Comparison of ENCODE assay signal across 8 mouse cellular contexts in genomic region chr11:98796515-98797216, GRCm38 (mm10). TPM values are rescaled to one million over a fixed set of nuclear protein-coding genes. Genes with fewer than 3 reads are reported as not detected.
DNase-seq lines count a peak whose midpoint lies in the region; ATAC-seq and TF ChIP-seq lines count a peak whose summit lies in the region.

No protein-coding gene starts in this region.

- H3K4me2 ChIP-seq in CH12.LX (ENCODE audit: insufficient read depth, low read depth, poor library complexity, severe bottlenecking) = peak overlapping the region; percentile 79
- peak overlapping the region; percentile 79 for H3K4me2 ChIP-seq in heart, embryonic 15.5 days
- H3K4me2 ChIP-seq in liver, embryonic 16.5 days (ENCODE audit: low read depth, low read length) = peak overlapping the region; percentile 97
- peak overlapping the region; percentile 94 for H3K4me2 ChIP-seq in neural tube, embryonic 14.5 days (ENCODE audit: low read depth, low read length)

- dilution Hi-C loops in CH12.LX (cut with MboI; ENCODE audit: extremely low pct_ligation_motif_present, extremely low pct_unique_long_range_greater_than_20kb, low sequenced_read_pairs) = no loop called here

- TF ChIP-seq CTCF in CH12.LX (conservative IDR thresholded peaks at IDR 0.05 in 1 of 2, IDR thresholded peaks at IDR 0.05 in 1 of 2; ENCODE audit: low read depth in 2 of 2, low read length in 2 of 2) = no peak

- TF ChIP-seq POLR2A in CH12.LX (IDR thresholded peaks at IDR 0.05; ENCODE audit: low read depth, low read length) = peak; percentile 55

- peak overlapping the region; percentile 86 for H3K27ac ChIP-seq in CH12.LX (ENCODE audit: insufficient read depth, low read depth)
- H3K27ac ChIP-seq in heart, embryonic 15.5 days = peak overlapping the region; percentile 100
- H3K27ac ChIP-seq in liver, embryonic 16.5 days (ENCODE audit: low read length) = peak overlapping the region; percentile 97
- peak overlapping the region; percentile 99 for H3K27ac ChIP-seq in neural tube, embryonic 14.5 days (ENCODE audit: low read depth, low read length)

- no peaks in the 10 kb centered on the region for H3K9me3 ChIP-seq in CH12.LX (replicated peaks; ENCODE audit: low read length)
- no peaks in the 10 kb centered on the region for H3K9me3 ChIP-seq in erythroblast, embryonic 14.5 days (ENCODE audit: control insufficient read depth, low read length)
- no peaks in the 10 kb centered on the region for H3K9me3 ChIP-seq in heart, embryonic 15.5 days (replicated peaks)
- H3K9me3 ChIP-seq in liver, embryonic 16.5 days (replicated peaks; ENCODE audit: control insufficient read depth, low read length) = no peaks in the 10 kb centered on the region
- no peaks in the 10 kb centered on the region for H3K9me3 ChIP-seq in neural tube, embryonic 14.5 days (ENCODE audit: control insufficient read depth, low read length)

- TF ChIP-seq RAD21 in CH12.LX (IDR thresholded peaks at IDR 0.05; ENCODE audit: low read depth, low read length) = no peak

- no peaks in the 10 kb centered on the region for H3K27me3 ChIP-seq in CH12.LX (replicated peaks)
- H3K27me3 ChIP-seq in erythroblast, embryonic 14.5 days (ENCODE audit: control insufficient read depth) = no peaks in the 10 kb centered on the region
- no peaks in the 10 kb centered on the region for H3K27me3 ChIP-seq in heart, embryonic 15.5 days
- H3K27me3 ChIP-seq in liver, embryonic 16.5 days (ENCODE audit: control insufficient read depth, insufficient read depth, low read depth, low read length) = no peaks in the 10 kb centered on the region
- no peaks in the 10 kb centered on the region for H3K27me3 ChIP-seq in neural tube, embryonic 14.5 days (ENCODE audit: control insufficient read depth, insufficient read depth, low read length)

- WGBS in heart, embryonic 15.5 days = 2% methylated on average over 23 of the region's 23 CpGs
- 3% methylated on average over 23 of the region's 23 CpGs for WGBS in liver, embryonic 16.5 days (ENCODE audit: insufficient replicate concordance)
- 4% methylated on average over 23 of the region's 23 CpGs for WGBS in neural tube, embryonic 14.5 days

- peak; percentile 82 for DNase-seq in CH12.LX (ENCODE audit: extremely low read depth)
- peak; percentile 85 for DNase-seq in adrenal gland, postnatal 14 days
- DNase-seq in kidney, postnatal 10 days = peak; percentile 84
- DNase-seq in urinary bladder, postnatal 25 days (ENCODE audit: low spot score) = peak; percentile 63

- peaks cover 6 to 44% of the 10 kb centered on the region in 2 experiments for H3K4me1 ChIP-seq in CH12.LX (ENCODE audit: control insufficient read depth in 1 of 2, insufficient read depth in 2 of 2)
- H3K4me1 ChIP-seq in erythroblast, embryonic 14.5 days (ENCODE audit: control insufficient read depth) = peaks cover 50% of the 10 kb centered on the region
- peaks cover 29% of the 10 kb centered on the region for H3K4me1 ChIP-seq in heart, embryonic 15.5 days (replicated peaks)
- peaks cover 29% of the 10 kb centered on the region for H3K4me1 ChIP-seq in liver, embryonic 16.5 days (ENCODE audit: control insufficient read depth, low read depth, low read length)
- H3K4me1 ChIP-seq in neural tube, embryonic 14.5 days (ENCODE audit: control insufficient read depth, insufficient read depth, low read length) = peaks cover 19% of the 10 kb centered on the region

- peaks cover 29% of the 10 kb centered on the region for H3K79me2 ChIP-seq in CH12.LX (replicated peaks; ENCODE audit: control insufficient read depth, extremely low read depth, insufficient read depth, poor library complexity, severe bottlenecking)

- in situ Hi-C loops in CH12.LX (cut with MboI; ENCODE audit: low pct_ligation_motif_present, low pct_unique_long_range_greater_than_20kb, low sequenced_read_pairs) = no loop called here

- H3K9ac ChIP-seq in CH12.LX (ENCODE audit: insufficient read depth, low read depth) = peak overlapping the region; percentile 100
- H3K9ac ChIP-seq in heart, embryonic 15.5 days = peak overlapping the region; percentile 100
- peak overlapping the region; percentile 97 for H3K9ac ChIP-seq in liver, embryonic 16.5 days (ENCODE audit: low read depth, low read length)
- peak overlapping the region; percentile 100 for H3K9ac ChIP-seq in neural tube, embryonic 14.5 days (replicated peaks; ENCODE audit: low read depth, low read length)

- no peak for ATAC-seq in heart, embryonic 15.5 days (replicated peaks; ENCODE audit: insufficient number of reproducible peaks, insufficient read depth, low FRiP score, low read depth)
- ATAC-seq in liver, embryonic 16.5 days (ENCODE audit: low read depth) = 0 out of 2 replicates have a peak, but pooled peaks have one; percentile 1
- peak; percentile 53 for ATAC-seq in neural tube, embryonic 14.5 days (ENCODE audit: low read depth)

- peak overlapping the region; percentile 77 to 81 (median 79) for H3K4me3 ChIP-seq in CH12.LX (replicated peaks in 1 of 3; ENCODE audit: low read depth in 2 of 3, low read length in 2 of 3, poor library complexity in 1 of 3)
- peak overlapping the region; percentile 85 for H3K4me3 ChIP-seq in erythroblast, embryonic 14.5 days (replicated peaks)
- H3K4me3 ChIP-seq in heart, embryonic 15.5 days = peak overlapping the region; percentile 95
- peak overlapping the region; percentile 91 for H3K4me3 ChIP-seq in liver, embryonic 16.5 days (ENCODE audit: low read depth, low read length)
- H3K4me3 ChIP-seq in neural tube, embryonic 14.5 days (ENCODE audit: low read depth, low read length) = peak overlapping the region; percentile 100

- H3K36me3 ChIP-seq in CH12.LX (replicated peaks in 1 of 2; ENCODE audit: control insufficient read depth in 1 of 2, insufficient read depth in 1 of 2, low read length in 1 of 2) = peaks cover 22 to 40% of the 10 kb centered on the region in 2 experiments
- peaks cover 43% of the 10 kb centered on the region for H3K36me3 ChIP-seq in erythroblast, embryonic 14.5 days (ENCODE audit: control insufficient read depth)
- H3K36me3 ChIP-seq in heart, embryonic 15.5 days = peaks cover 27% of the 10 kb centered on the region
- peaks cover 16% of the 10 kb centered on the region for H3K36me3 ChIP-seq in liver, embryonic 16.5 days (ENCODE audit: control insufficient read depth, insufficient read depth)
- H3K36me3 ChIP-seq in neural tube, embryonic 14.5 days (ENCODE audit: control insufficient read depth, insufficient read depth, low read length) = peaks cover 25% of the 10 kb centered on the region

- no peak for TF ChIP-seq EP300 in CH12.LX (IDR thresholded peaks at IDR 0.05; ENCODE audit: low read length)

TF ChIP-seq in CH12.LX, 34 proteins besides CTCF, POLR2A, EP300 and RAD21 (continues in another document):
- TF ChIP-seq CHD2 (IDR thresholded peaks at IDR 0.05; ENCODE audit: low read length) (peak; percentile 52; the same call in 1 of the 2 replicates), IRF4 (IDR thresholded peaks at IDR 0.05; ENCODE audit: low read depth, low read length) (peak; percentile 20; the same call in 1 of the 2 replicates)

RNA-seq across cellular contexts. Expression of gene Msl1, which starts 1.4 kb away (rescaled TPM):
- total RNA-seq in CH12.LX (2012; rRNA removed) (27.3 and 30.7 TPM in 2 replicates), CH12.LX (2014; rRNA removed) (25.9 and 26.4 TPM in 2 replicates)
- 57.1 and 58.1 TPM in 2 replicates for polyA plus RNA-seq in CH12.LX (2012; ENCODE audit: insufficient read length, low read depth)
- total RNA-seq in adrenal gland, postnatal 14 days (2021) = 88.5 and 88.7 TPM in 2 replicates
- polyA plus RNA-seq in erythroblast, embryonic 14.5 days (2012) = 2.7 TPM in 2 replicates
- polyA plus RNA-seq in heart, embryonic 15.5 days (2015; fragmentation: Nextera tagmentation; extraction: Ambion mirVana) = 15.5 and 17.2 TPM in 2 replicates
- 4.9 and 5.3 TPM in 2 replicates for polyA plus RNA-seq in liver, embryonic 16.5 days (2015; fragmentation: Nextera tagmentation; extraction: Ambion mirVana)
- 24.2 and 26.9 TPM in 2 replicates for polyA plus RNA-seq in neural tube, embryonic 14.5 days (2014; fragmentation: Nextera tagmentation; extraction: Ambion mirVana)

RNA-seq across cellular contexts. Expression of gene Casc3, which starts 8.0 kb away (rescaled TPM):
- 16.7 and 18.3 TPM in 2 replicates for total RNA-seq in CH12.LX (2012; rRNA removed)
- total RNA-seq in CH12.LX (2014; rRNA removed) = 14.4 and 14.7 TPM in 2 replicates
- polyA plus RNA-seq in CH12.LX (2012; ENCODE audit: insufficient read length, low read depth) = 71.7 and 93.0 TPM in 2 replicates
- total RNA-seq in adrenal gland, postnatal 14 days (2021) = 37.8 and 38.8 TPM in 2 replicates
- polyA plus RNA-seq in erythroblast, embryonic 14.5 days (2012) = 2.6 and 3.3 TPM in 2 replicates
- polyA plus RNA-seq in heart, embryonic 15.5 days (2015; fragmentation: Nextera tagmentation; extraction: Ambion mirVana) = 21.3 and 27.6 TPM in 2 replicates
- 11.6 and 13.6 TPM in 2 replicates for polyA plus RNA-seq in liver, embryonic 16.5 days (2015; fragmentation: Nextera tagmentation; extraction: Ambion mirVana)
- polyA plus RNA-seq in neural tube, embryonic 14.5 days (2014; fragmentation: Nextera tagmentation; extraction: Ambion mirVana) = 47.9 and 54.1 TPM in 2 replicates

RNA-seq across cellular contexts. Expression of gene Nr1d1, which starts 21.5 kb away (rescaled TPM):
- total RNA-seq in CH12.LX (2012; rRNA removed) (0.21 and 0.25 TPM in 2 replicates), CH12.LX (2014; rRNA removed) (0.17 and 0.39 TPM in 2 replicates)
- 0.95 and 1.4 TPM in 2 replicates for polyA plus RNA-seq in CH12.LX (2012; ENCODE audit: insufficient read length, low read depth)
- total RNA-seq in adrenal gland, postnatal 14 days (2021) = 32.9 and 51.0 TPM in 2 replicates
- polyA plus RNA-seq in erythroblast, embryonic 14.5 days (2012) = 0.22 and 0.29 TPM in 2 replicates
- polyA plus RNA-seq in heart, embryonic 15.5 days (2015; fragmentation: Nextera tagmentation; extraction: Ambion mirVana) = 7.0 and 7.5 TPM in 2 replicates
- 0.65 and 0.66 TPM in 2 replicates for polyA plus RNA-seq in liver, embryonic 16.5 days (2015; fragmentation: Nextera tagmentation; extraction: Ambion mirVana)
- polyA plus RNA-seq in neural tube, embryonic 14.5 days (2014; fragmentation: Nextera tagmentation; extraction: Ambion mirVana) = 3.8 and 3.9 TPM in 2 replicates

RNA-seq across cellular contexts. Expression of gene Rapgefl1, which starts 39.9 kb away (rescaled TPM):
- 0.04 and 0.08 TPM in 2 replicates for total RNA-seq in CH12.LX (2012; rRNA removed)
- total RNA-seq in CH12.LX (2014; rRNA removed) = 0.11 TPM in 1 of 2 replicates, not detected in the other
- 0.25 and 0.29 TPM in 2 replicates for polyA plus RNA-seq in CH12.LX (2012; ENCODE audit: insufficient read length, low read depth)
- total RNA-seq in adrenal gland, postnatal 14 days (2021) = 0.79 and 0.93 TPM in 2 replicates
- not detected in 2 replicates for polyA plus RNA-seq in erythroblast, embryonic 14.5 days (2012)
- polyA plus RNA-seq in heart, embryonic 15.5 days (2015; fragmentation: Nextera tagmentation; extraction: Ambion mirVana) = 0.71 and 1.5 TPM in 2 replicates
- 0.06 and 0.18 TPM in 2 replicates for polyA plus RNA-seq in liver, embryonic 16.5 days (2015; fragmentation: Nextera tagmentation; extraction: Ambion mirVana)
- polyA plus RNA-seq in neural tube, embryonic 14.5 days (2014; fragmentation: Nextera tagmentation; extraction: Ambion mirVana) = 13.9 and 18.6 TPM in 2 replicates

RNA-seq across cellular contexts. Expression of gene Thra, which starts 56.2 kb away (rescaled TPM):
- total RNA-seq in CH12.LX (2012; rRNA removed) = 2.5 and 3.9 TPM in 2 replicates
- 0.81 and 1.1 TPM in 2 replicates for total RNA-seq in CH12.LX (2014; rRNA removed)
- 3.8 and 4.3 TPM in 2 replicates for polyA plus RNA-seq in CH12.LX (2012; ENCODE audit: insufficient read length, low read depth)
- 106 and 124 TPM in 2 replicates for total RNA-seq in adrenal gland, postnatal 14 days (2021)
- polyA plus RNA-seq in erythroblast, embryonic 14.5 days (2012) = 3.2 TPM in 2 replicates
- polyA plus RNA-seq in heart, embryonic 15.5 days (2015; fragmentation: Nextera tagmentation; extraction: Ambion mirVana) = 34.8 and 39.5 TPM in 2 replicates
- polyA plus RNA-seq in liver, embryonic 16.5 days (2015; fragmentation: Nextera tagmentation; extraction: Ambion mirVana) = 6.5 and 7.7 TPM in 2 replicates
- 148 and 186 TPM in 2 replicates for polyA plus RNA-seq in neural tube, embryonic 14.5 days (2014; fragmentation: Nextera tagmentation; extraction: Ambion mirVana)
